Mouse (Mus musculus) CH12.LX (cell line): Measurements from ENCODE around the gene Myom1. TPM values are rescaled to one million over a fixed set of nuclear protein-coding genes. Genes with fewer than 3 reads are reported as not detected.

Experiments
- DNase-seq: peaks from one replicate; pipeline ENCODE4 v3.0.0-alpha.2; 2013; ENCODE audit errors: extremely low read depth
- H3K27ac ChIP-seq: 2 replicates; pipeline ENCODE4 v1.5.1; 2012; ENCODE audit warnings: low read depth, mild to moderate bottlenecking, control low read depth, moderate library complexity; ENCODE audit not compliant: insufficient read depth
- H3K27me3 ChIP-seq: replicated peaks from 2 replicates; pipeline ENCODE3; 2012; ENCODE audit warnings: inconsistent platforms
- H3K36me3 ChIP-seq, 2 experiments: replicated peaks in 1 of 2; 2 replicates each; pipeline versions ENCODE3 to v1.6.1; 2012; ENCODE audit warnings: inconsistent platforms in 1 of 2, low read length in 1 of 2, mild to moderate bottlenecking in 1 of 2, mixed read lengths in 1 of 2, moderate library complexity in 1 of 2; ENCODE audit not compliant: control insufficient read depth in 1 of 2, insufficient read depth in 1 of 2
- H3K4me1 ChIP-seq, 2 experiments: 2 replicates each; pipeline ENCODE4 v1.6.1; 2012; ENCODE audit warnings: inconsistent platforms in 1 of 2, moderate library complexity in 1 of 2; ENCODE audit not compliant: insufficient read depth in 2 of 2, control insufficient read depth in 1 of 2
- H3K4me2 ChIP-seq: 2 replicates; pipeline ENCODE4 v1.6.1; 2012; ENCODE audit warnings: low read depth, mild to moderate bottlenecking, control low read depth; ENCODE audit not compliant: poor library complexity, insufficient read depth, severe bottlenecking
- H3K4me3 ChIP-seq, 3 experiments: fragments of 150-350 bp in 1 of 3; sonication (generic) in 1 of 3; replicated peaks in 1 of 3; 2 replicates each; pipeline versions ENCODE3 to v1.5.1; 2011 to 2012; ENCODE audit warnings: low read depth in 2 of 3, low read length in 2 of 3, mild to moderate bottlenecking in 2 of 3, moderate library complexity in 2 of 3, control low read depth in 1 of 3, improper control_type of control experiment in 1 of 3, inconsistent platforms in 1 of 3, mixed read lengths in 1 of 3; ENCODE audit not compliant: poor library complexity in 1 of 3
- H3K79me2 ChIP-seq: replicated peaks from 2 replicates; pipeline ENCODE4 v1.6.1; 2012; ENCODE audit warnings: mild to moderate bottlenecking, moderate library complexity; ENCODE audit not compliant: control insufficient read depth, poor library complexity, insufficient read depth, severe bottlenecking; ENCODE audit errors: extremely low read depth
- H3K9ac ChIP-seq: 2 replicates; pipeline ENCODE4 v1.6.1; 2012; ENCODE audit warnings: low read depth, mild to moderate bottlenecking, control low read depth, moderate library complexity; ENCODE audit not compliant: insufficient read depth
- H3K9me3 ChIP-seq: replicated peaks from 2 replicates; pipeline ENCODE3; 2012; ENCODE audit warnings: low read length, inconsistent platforms, mixed read lengths
- CTCF ChIP-seq, 2 experiments: IDR thresholded peaks in 1 of 2; conservative IDR thresholded peaks in 1 of 2; 2 replicates each; pipeline ENCODE4 v1.5.1; 2011 to 2012; ENCODE audit warnings: low read depth in 2 of 2, low read length in 2 of 2, improper control_type of control experiment in 1 of 2, inconsistent platforms in 1 of 2, mild to moderate bottlenecking in 1 of 2, moderate library complexity in 1 of 2
- EP300 ChIP-seq: IDR thresholded peaks from 2 replicates; pipeline ENCODE4 v1.6.1; 2011; ENCODE audit warnings: low read length, improper control_type of control experiment
- GABPA ChIP-seq: IDR thresholded peaks from 2 replicates; pipeline ENCODE4 v1.6.1; 2012; ENCODE audit warnings: low read depth, low read length, improper control_type of control experiment, inconsistent platforms; ENCODE audit not compliant: insufficient replicate concordance
- KAT2A ChIP-seq: IDR thresholded peaks from 2 replicates; pipeline ENCODE4 v1.6.1; 2012; ENCODE audit warnings: low read length, improper control_type of control experiment, inconsistent platforms; ENCODE audit not compliant: insufficient replicate concordance
- MEF2A ChIP-seq: IDR thresholded peaks from 2 replicates; pipeline ENCODE4 v1.6.1; 2014; ENCODE audit warnings: low read depth, mild to moderate bottlenecking, inconsistent platforms, low read length, improper control_type of control experiment, borderline replicate concordance
- MXI1 ChIP-seq: IDR thresholded peaks from 2 replicates; pipeline ENCODE4 v1.6.1; 2011; ENCODE audit warnings: mild to moderate bottlenecking, low read depth, low read length, improper control_type of control experiment
- NELFE ChIP-seq: IDR thresholded peaks from 2 replicates; pipeline ENCODE4 v1.6.1; 2011; ENCODE audit warnings: low read depth, low read length, improper control_type of control experiment
- NRF1 ChIP-seq: IDR thresholded peaks from 2 replicates; pipeline ENCODE4 v1.6.1; 2014; ENCODE audit warnings: low read depth, mild to moderate bottlenecking, inconsistent platforms, low read length, improper control_type of control experiment, moderate library complexity
- PAX5 ChIP-seq: IDR thresholded peaks from 2 replicates; pipeline ENCODE4 v1.6.1; 2012; ENCODE audit warnings: low read length, inconsistent platforms, mixed read lengths
- POLR2A ChIP-seq: IDR thresholded peaks from 2 replicates; pipeline ENCODE4 v1.6.1; 2011; ENCODE audit warnings: low read depth, mild to moderate bottlenecking, improper control_type of control experiment, low read length
- POLR2AphosphoS2 ChIP-seq: IDR thresholded peaks from 2 replicates; pipeline ENCODE4 v1.6.1; 2011; ENCODE audit warnings: low read depth, low read length, improper control_type of control experiment
- RCOR1 ChIP-seq: conservative IDR thresholded peaks from 2 replicates; pipeline ENCODE4 v1.6.1; 2012; ENCODE audit warnings: low read depth, mild to moderate bottlenecking, inconsistent platforms, low read length, improper control_type of control experiment
- SIN3A ChIP-seq: IDR thresholded peaks from 2 replicates; pipeline ENCODE4 v1.6.1; 2012; ENCODE audit warnings: low read length, improper control_type of control experiment, inconsistent platforms
- TBP ChIP-seq: conservative IDR thresholded peaks from 2 replicates; pipeline ENCODE4 v1.6.1; 2011; ENCODE audit warnings: low read depth, low read length, improper control_type of control experiment
- TCF12 ChIP-seq: IDR thresholded peaks from 2 replicates; pipeline ENCODE4 v1.6.1; 2014; ENCODE audit warnings: low read depth, mild to moderate bottlenecking, inconsistent platforms, low read length, improper control_type of control experiment
- USF1 ChIP-seq: IDR thresholded peaks from 2 replicates; pipeline ENCODE4 v1.6.1; 2014; ENCODE audit warnings: low read depth, mild to moderate bottlenecking, inconsistent platforms, low read length, improper control_type of control experiment
- ZC3H11A ChIP-seq: IDR thresholded peaks from 2 replicates; pipeline ENCODE4 v1.6.1; 2012; ENCODE audit warnings: low read depth, mild to moderate bottlenecking, inconsistent platforms, low read length, improper control_type of control experiment
- ZNF384 ChIP-seq: IDR thresholded peaks from 2 replicates; pipeline ENCODE4 v1.6.1; 2012; ENCODE audit warnings: low read depth, low read length, improper control_type of control experiment, inconsistent platforms
- dilution Hi-C: fragments of 300-500 bp; cut with MboI; formaldehyde crosslinking; loops from 2 replicates; pipeline ENCODE4 v1.14.3; 2020; ENCODE audit warnings: low sequenced_read_pairs; ENCODE audit not compliant: extremely low pct_unique_long_range_greater_than_20kb, extremely low pct_ligation_motif_present
- in situ Hi-C: fragments of 300-500 bp; cut with MboI; formaldehyde crosslinking; loops from 3 replicates; pipeline ENCODE4 v1.14.3; 2019; ENCODE audit warnings: low sequenced_read_pairs, low pct_ligation_motif_present, low pct_unique_long_range_greater_than_20kb, mixed read lengths
- polyA plus RNA-seq: library from polyadenylated mRNA; unstranded; fragments of >175 nt; gene quantifications from 2 replicates; pipeline ENCODE4 v1.2.1, GENCODE M21; 2012; ENCODE audit warnings: low read depth; ENCODE audit not compliant: insufficient read length
- total RNA-seq, 2 experiments: library from RNA; depleted of rRNA; stranded (reverse); fragments of 300-350 nt in 1 of 2; fragments of >200 nt in 1 of 2; gene quantifications; 2 replicates each; pipeline ENCODE4 v1.2.3; 2012 to 2014

Myom1 gene
- total and polyA plus RNA-seq, 3 experiments: 0.26 to 0.93 (median 0.55) TPM

GRCm38 (mm10) chr17:70986355-70986740 is 16.1 kb upstream of the Myom1 start:
- DNase-seq: no peak
- Histone ChIP-seq H3K4me2 (no peak overlapping the region), H3K4me3 (no peak overlapping the region), H3K9me3 (no peaks in the 10 kb centered on the region), H3K79me2 (peaks cover 43% of the 10 kb centered on the region)
- TF ChIP-seq TBP (no peak), KAT2A (no peak), CTCF (conservative IDR thresholded peaks at IDR 0.05 in 1 of 2, IDR thresholded peaks at IDR 0.05 in 1 of 2; ENCODE audit: low read depth in 2 of 2, low read length in 2 of 2) (no peak), ZNF384 (no peak), NRF1 (no peak), RCOR1 (no peak), USF1 (no peak), EP300 (no peak), NELFE (no peak), ZC3H11A (no peak), MEF2A (no peak), SIN3A (no peak), PAX5 (no peak), POLR2AphosphoS2 (no peak), POLR2A (no peak), TCF12 (no peak), GABPA (no peak)
- TF ChIP-seq, all 38 proteins: peak for 0
- H3K4me1 ChIP-seq: peaks cover 10 to 44% of the 10 kb centered on the region in 2 experiments
- dilution Hi-C loops (no loop called here), in situ Hi-C loops (no loop called here)
- H3K27me3 ChIP-seq: no peaks in the 10 kb centered on the region
- H3K9ac ChIP-seq: no peak overlapping the region
- H3K36me3 ChIP-seq: peaks cover 13 to 59% of the 10 kb centered on the region in 2 experiments
- no peak overlapping the region for H3K27ac ChIP-seq

- Histone ChIP-seq H3K36me3 (peaks cover 6 to 55% of the 10 kb centered on the region in 2 experiments), H3K27me3 (no peaks in the 10 kb centered on the region), H3K79me2 (peaks cover 48% of the 10 kb centered on the region), H3K4me3 (no peak overlapping the region), H3K9me3 (no peaks in the 10 kb centered on the region)
- dilution Hi-C loops (no loop called here), in situ Hi-C loops (no loop called here)
- no peak for DNase-seq
- TF ChIP-seq MXI1: no peak
- TF ChIP-seq, all 38 proteins: peak for 0
- Histone ChIP-seq H3K9ac (no peak overlapping the region), H3K27ac (no peak overlapping the region), H3K4me1 (peaks cover 13 to 51% of the 10 kb centered on the region in 2 experiments), H3K4me2 (no peak overlapping the region)
Measured at GRCm38 (mm10) chr17:70986831-70987660, 15.4 kb upstream of the Myom1 start.
